Mouse (Mus musculus): Measurements from ENCODE around the gene Arid5b. TPM values are rescaled to one million over a fixed set of nuclear protein-coding genes. Genes with fewer than 3 reads are reported as not detected.

Arid5b gene
- total RNA-seq, 2 experiments from 2014 or later = 8.3 to 16.9 TPM

DNA sequence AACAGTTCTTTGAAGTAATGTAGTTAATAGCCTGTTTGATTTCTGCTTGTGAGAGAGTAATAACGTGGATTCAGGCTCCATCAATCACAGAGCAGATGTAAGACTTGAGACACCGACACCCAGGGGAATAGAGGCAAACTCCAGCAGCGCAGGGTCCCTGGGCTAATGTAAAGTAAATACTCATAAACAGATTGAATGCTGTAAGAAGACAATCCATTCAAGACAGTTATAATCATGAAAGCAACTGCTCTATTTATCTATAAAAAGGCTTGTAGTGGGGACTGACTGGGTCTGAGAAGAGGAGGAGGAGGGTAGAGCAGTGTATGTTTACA is 3.2 kb upstream of the Arid5b start:
- DNase-seq = no peak
- Histone ChIP-seq H3K4me3 (no peak overlapping the region), H3K27ac (peak overlapping the region; percentile 89; the same call in 1 of the 2 replicates)
- TF ChIP-seq CTCF (IDR thresholded peaks at IDR 0.05) = no peak
- intact Hi-C loops (cut with DNase I) = loop anchor here (5.0 kb wide), 3 partner anchors 76 to 419 kb away; no protein-coding TSS in a partner anchor

DNA sequence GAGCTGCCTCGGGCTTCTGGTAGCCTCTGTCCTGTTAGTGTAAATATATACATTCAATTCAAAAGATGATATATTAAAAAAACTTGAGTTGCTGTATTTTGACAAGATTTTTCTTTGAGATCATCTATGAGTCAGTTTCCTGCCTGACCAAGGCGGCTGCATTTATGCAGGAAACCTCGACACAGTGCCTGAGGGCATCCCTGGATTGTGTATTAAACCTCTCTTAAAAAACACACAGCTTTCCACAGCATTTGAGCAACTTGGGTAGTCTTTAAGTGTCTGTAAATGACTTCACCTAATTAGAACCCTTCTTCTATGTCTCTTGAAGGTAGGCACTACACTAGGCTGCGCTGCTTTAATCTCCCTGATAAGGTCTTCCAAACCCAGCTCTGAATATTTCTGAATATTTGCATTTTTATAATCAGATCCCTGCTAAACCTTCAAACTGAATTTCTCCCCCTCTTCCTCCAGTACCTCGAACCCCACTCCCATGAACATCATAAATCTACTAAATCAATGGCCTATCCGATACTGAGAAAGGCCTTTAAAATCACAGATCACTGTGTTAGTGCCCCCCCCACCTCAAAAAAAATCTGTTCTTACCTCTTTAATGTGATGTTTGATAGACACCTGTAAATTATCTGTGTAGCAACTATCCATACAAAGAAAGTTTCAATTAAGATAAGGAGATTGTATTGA is 2.7 kb upstream of the Arid5b start:
- intact Hi-C loops (cut with DNase I) = loop anchor here (5.0 kb wide), 3 partner anchors 76 to 419 kb away; no protein-coding TSS in a partner anchor
- H3K4me3 ChIP-seq = no peak overlapping the region
- DNase-seq = no peak
- no peak for TF ChIP-seq CTCF (IDR thresholded peaks at IDR 0.05)
- H3K27ac ChIP-seq = peak overlapping the region; percentile 90; the same call in 1 of the 2 replicates

DNA sequence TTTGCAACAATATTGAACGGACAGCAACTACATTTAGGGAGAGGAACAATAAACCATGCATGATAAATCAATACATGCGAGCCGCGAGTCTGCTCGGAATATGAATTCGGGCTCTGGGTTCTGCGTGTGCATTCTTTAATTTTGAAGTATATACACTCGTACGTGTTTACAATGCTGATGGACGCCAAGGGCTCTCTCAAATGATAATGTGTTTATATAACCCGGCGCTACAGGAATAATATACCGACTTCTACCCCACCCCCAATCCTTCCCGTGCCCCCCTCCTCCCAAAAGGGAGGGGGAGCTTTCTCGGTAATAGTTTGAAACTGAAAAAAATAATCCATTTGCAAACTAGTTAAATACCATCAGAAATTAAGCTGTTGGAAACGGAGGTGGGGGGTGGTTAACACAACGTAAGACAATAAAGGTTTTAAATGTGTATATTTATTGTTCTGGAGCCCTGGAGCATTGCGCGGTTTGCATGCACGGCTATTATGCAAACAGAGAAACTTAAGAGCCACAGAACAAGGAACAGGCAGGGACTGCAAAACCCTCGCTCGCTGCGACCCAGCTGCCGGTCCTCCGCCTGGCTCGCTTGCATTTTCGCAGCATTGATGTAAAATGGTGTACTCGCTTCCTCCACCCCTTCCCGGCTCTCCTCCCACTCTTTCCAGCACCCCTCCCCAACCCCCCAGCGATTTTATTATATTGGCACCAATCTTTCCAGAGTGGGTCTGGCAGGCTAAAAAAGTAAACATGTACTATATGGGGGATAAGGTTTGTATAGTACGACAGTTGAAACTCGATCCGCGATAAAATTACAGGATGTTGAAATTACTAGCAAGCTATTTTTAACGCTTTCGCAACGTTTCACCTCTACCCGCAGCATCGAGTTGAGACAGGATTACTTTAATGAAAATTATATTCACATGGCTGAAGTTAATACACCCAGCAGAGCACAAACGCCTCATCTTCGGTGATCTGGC is 1.3 kb upstream of the Arid5b start:
- peak; percentile 83 for DNase-seq
- H3K4me3 ChIP-seq = peak overlapping the region; percentile 73
- intact Hi-C loops (cut with DNase I) = loop anchor here (5.0 kb wide), 5 partner anchors 77 to 418 kb away; no protein-coding TSS in a partner anchor
- peak overlapping the region; percentile 90 for H3K27ac ChIP-seq
- no peak for TF ChIP-seq CTCF (IDR thresholded peaks at IDR 0.05)

DNA sequence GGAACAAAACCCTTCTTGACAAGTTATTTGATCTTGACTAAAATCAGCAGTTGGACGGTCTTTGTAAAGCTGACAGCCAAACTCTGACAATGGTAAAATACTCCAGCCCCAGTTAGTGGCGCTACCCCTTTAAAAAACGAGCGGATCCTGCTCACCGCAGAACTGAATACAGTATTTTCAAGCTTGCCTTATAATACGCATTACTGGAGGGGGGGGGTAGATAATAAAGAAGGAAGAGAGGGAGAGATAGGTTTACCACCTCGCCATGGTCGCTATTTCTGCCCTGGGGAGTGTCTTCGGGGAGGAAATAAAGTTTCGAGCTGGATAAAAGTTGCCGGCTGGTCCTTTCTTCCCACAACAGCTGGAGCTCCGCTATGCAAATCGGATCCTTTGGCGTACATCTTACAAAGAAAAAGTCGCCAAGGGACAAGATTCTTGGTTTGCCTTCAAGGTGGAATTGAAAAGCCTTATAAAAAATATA is 829 bp downstream of the Arid5b start:
- no peak for TF ChIP-seq CTCF (IDR thresholded peaks at IDR 0.05)
- peak; percentile 30 for DNase-seq
- intact Hi-C loops (cut with DNase I) = loop anchor here (5.0 kb wide), 2 partner anchors 85 to 130 kb away; no protein-coding TSS in a partner anchor
- peak overlapping the region; percentile 73 for H3K4me3 ChIP-seq
- H3K27ac ChIP-seq = peak overlapping the region; percentile 90

DNA sequence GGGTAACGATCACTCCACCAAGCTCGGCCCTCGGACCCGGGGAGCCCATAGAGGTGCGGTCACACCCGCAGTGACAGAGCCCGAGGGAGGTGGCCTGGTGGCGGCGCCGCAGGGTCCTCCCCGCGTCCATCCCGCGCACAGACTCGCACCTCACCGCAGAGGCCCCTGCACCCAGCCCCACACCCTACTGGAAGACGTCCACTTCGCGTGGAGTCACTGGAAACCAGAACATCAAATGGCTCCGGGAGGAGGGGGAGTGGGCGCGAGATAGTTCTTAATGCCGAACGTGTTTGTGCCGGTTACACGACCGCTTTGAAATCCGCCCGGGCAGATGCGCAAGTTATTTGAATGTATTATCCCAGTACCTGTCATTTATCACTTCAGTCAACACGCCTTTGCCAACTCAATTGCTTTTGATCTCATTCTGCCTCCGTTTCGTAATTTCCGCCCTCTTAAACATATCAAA is 1.5 kb downstream of the Arid5b start:
- peak overlapping the region; percentile 90 for H3K27ac ChIP-seq
- no peak for TF ChIP-seq CTCF (IDR thresholded peaks at IDR 0.05)
- intact Hi-C loops (cut with DNase I) = loop anchor here (5.0 kb wide), 2 partner anchors 85 to 130 kb away; no protein-coding TSS in a partner anchor

DNA sequence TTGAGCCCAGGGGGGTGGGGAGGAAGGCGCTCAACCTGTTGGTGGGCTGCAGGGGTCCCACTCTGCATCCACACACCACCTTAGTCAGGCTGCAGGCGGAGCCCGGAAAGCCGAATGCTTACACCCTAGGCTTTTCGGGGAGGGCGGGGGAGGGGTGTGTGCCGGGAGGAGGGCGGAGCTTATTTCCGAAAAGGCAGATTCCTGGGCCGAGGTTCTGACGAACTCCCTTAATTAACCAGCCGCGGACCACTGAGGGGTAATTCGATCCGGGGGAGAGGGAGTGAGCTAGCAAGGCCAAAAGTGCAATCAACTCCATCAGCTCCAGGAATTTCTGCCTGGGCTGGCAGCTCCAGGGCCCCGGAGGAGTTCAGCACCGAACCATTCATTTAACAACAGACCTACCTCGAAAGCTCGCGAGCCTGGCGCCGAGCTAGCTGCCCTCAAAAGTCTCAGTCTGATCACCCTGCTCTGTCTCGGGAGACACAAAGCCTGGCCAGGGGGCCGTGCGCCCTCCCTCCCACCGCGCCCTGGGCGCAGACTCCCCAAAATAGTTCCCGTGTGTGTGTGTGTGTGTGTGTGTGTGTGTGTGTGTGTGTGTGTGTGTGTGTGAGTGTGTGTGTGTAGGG is 2.1 kb downstream of the Arid5b start:
- Histone ChIP-seq H3K4me3 (peak overlapping the region; percentile 73), H3K27ac (peak overlapping the region; percentile 90)
- TF ChIP-seq CTCF (IDR thresholded peaks at IDR 0.05) = no peak
- DNase-seq = peak; percentile 79
- intact Hi-C loops (cut with DNase I) = loop anchor here (5.0 kb wide), 2 partner anchors 84 to 129 kb away; no protein-coding TSS in a partner anchor

More for the DNA sequence above, 1.5 kb downstream of the Arid5b start:
- peak; percentile 67 for DNase-seq
- H3K4me3 ChIP-seq = peak overlapping the region; percentile 73

DNA sequence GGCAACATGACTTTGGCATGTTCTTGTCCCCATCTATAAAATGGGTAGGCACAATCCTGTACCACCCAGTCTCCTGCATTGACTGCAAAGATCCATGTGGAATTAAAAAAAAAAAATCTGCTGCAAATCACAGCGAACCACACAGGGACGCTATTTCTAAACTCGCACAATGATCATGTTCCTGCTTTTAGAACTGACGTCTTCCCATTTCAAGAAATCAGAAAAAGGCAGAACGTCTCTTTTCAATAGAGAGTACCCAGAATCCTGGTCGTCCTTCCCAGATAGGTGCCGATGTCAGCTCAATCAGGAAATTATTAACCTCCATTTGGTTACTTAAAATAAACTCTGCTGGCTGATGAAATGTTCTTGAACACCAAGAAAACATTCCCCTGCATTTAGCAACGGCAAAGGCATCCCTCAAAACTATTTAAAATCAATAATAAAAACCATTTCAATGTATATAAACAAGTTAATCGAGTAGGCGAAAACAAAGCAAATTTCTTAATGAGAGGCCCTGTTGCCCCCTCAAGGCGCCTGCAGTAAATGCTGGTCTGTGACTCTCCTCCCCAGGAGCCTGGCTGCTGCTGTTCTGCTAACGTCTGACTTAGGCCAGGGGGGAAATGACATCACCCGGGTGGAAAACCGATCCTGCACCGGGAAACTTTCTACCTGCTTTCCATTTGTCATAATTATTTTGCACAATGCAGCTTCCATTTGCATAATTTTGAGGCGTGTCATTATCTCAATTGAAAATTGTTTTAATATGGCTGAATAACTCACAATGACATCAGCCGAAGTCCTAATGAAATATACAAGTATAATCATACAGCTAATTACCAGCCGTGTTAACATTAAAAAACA is 3.4 kb downstream of the Arid5b start:
- peak; percentile 22; the same call in 1 of the 2 replicates for TF ChIP-seq CTCF (IDR thresholded peaks at IDR 0.05)
- Histone ChIP-seq H3K4me3 (peak overlapping the region; percentile 73), H3K27ac (peak overlapping the region; percentile 90)
- DNase-seq = peak; percentile 54
- intact Hi-C loops (cut with DNase I) = loop anchor here (5.0 kb wide), 2 partner anchors 83 to 128 kb away; no protein-coding TSS in a partner anchor

DNA sequence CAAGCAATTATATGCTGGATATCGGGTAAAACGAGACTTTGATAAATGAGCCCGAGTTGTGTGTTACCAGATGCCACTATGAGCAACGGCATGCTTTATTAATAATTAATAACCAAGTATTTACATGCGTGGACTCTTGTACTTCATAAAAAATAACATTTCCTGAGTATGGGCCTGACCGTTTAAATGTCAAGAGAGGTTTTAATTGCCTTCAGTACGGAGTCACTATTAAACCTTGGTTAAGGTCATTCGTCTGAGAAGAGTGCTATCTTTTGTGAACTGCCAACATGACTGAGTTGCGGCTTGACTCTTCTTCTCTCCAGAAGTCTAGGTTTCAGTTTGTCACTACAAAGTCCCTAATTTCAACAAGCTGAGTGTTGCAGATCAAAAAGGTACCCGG is 8.8 kb downstream of the Arid5b start:
- intact Hi-C loops (cut with DNase I) = no loop called here
- Histone ChIP-seq H3K4me3 (no peak overlapping the region), H3K27ac (no peak overlapping the region)
- DNase-seq = no peak
- no peak for TF ChIP-seq CTCF (IDR thresholded peaks at IDR 0.05)

DNA sequence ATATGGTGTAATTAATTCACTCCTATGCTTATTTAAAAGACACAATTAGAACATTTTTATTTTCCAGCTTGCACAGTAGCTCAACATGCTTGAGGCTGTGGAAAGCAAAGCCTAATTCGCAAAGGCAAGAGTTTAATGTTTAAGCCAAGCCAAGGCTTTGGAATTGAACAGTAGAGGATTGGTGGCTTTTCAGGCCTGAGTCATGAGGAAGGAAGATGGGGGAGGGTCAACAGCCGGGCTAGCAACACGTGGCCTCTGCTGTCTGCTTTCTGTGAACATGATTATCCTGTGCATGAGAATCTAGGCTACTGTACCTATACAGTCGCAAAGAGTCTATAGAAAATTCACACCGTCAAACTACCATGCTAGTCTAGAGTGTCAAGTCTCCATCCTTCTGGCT is 9.9 kb downstream of the Arid5b start:
- no peak overlapping the region for H3K4me3 ChIP-seq
- no peak for TF ChIP-seq CTCF (IDR thresholded peaks at IDR 0.05)
- no peak for DNase-seq
- intact Hi-C loops (cut with DNase I) = no loop called here
- no peak overlapping the region for H3K27ac ChIP-seq

DNA sequence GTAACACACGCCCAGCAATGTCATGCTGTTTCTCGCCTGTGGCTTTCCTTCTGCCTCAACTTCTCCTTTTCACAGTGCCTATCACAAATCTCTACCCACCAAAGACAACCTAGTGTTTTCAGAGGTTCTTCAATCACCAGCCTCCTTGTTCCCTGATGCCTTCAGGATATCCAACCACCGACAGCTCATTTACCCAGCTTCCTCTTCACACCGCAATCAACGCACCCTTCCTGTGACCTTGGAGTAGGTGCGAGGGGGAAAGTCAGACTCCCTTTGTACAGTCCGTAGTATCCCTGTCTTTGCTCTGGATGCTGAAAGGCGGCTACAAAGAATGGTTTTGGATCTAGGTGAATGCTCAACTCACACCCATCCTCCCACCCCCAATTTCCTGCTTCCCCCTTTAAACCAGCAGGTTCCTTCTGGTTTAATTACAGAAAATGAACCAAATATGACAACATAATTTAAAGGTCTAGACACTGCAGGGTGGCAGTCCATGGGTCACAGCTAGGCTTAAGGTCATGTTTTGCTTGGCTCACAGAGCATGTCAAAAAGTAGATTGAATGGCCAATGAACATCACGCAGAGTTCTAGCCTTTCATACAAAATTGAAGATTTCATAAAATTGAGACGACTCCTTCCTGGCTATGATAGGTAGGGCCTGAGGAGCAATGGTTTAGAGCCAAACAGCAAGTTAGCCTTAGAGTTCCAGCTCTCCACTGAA is 14.4 kb downstream of the Arid5b start:
- intact Hi-C loops (cut with DNase I) = no loop called here
- no peak for DNase-seq
- TF ChIP-seq CTCF (IDR thresholded peaks at IDR 0.05) = no peak
- no peak overlapping the region for H3K27ac ChIP-seq
- H3K4me3 ChIP-seq = no peak overlapping the region

Data from gastrocnemius, adult 2 months (tissue).